Mouse (Mus musculus) stomach, embryonic 15.5 days (tissue): Measurements from ENCODE around the gene Kcnq5. TPM values are rescaled to one million over a fixed set of nuclear protein-coding genes. Genes with fewer than 3 reads are reported as not detected.
"Not testable (repeated sequence)": the region's sequence is repeated elsewhere in the genome, so short reads cannot be mapped to it uniquely, and the experiment has no call there.

ENCODE experiments used
- ATAC-seq: fragments of 200-750 bp; cut with Nextera tagmentation; 2 replicates; pipeline ENCODE4 v1.8.0; 2017; ENCODE audit warnings: low read depth, moderate number of reproducible peaks, moderate TSS enrichment; ENCODE audit not compliant: insufficient read depth, low FRiP score
- H3K27ac ChIP-seq: fragments of 300-500 bp; sonication (generic); 2 replicates; pipeline ENCODE4 v1.5.1; 2015; ENCODE audit warnings: mild to moderate bottlenecking, inconsistent platforms
- H3K27me3 ChIP-seq: fragments of 300-500 bp; sonication (generic); replicated peaks from 2 replicates; pipeline ENCODE4 v1.6.1; 2015; ENCODE audit warnings: inconsistent platforms
- H3K36me3 ChIP-seq: fragments of 300-500 bp; sonication (generic); 2 replicates; pipeline ENCODE4 v1.6.1; 2015; ENCODE audit warnings: inconsistent platforms
- H3K4me1 ChIP-seq: fragments of 300-500 bp; sonication (generic); 2 replicates; pipeline ENCODE4 v1.6.1; 2015; ENCODE audit warnings: inconsistent platforms
- H3K4me2 ChIP-seq: fragments of 300-500 bp; sonication (generic); 2 replicates; pipeline ENCODE4 v1.6.1; 2015; ENCODE audit warnings: mild to moderate bottlenecking, inconsistent platforms
- H3K4me3 ChIP-seq: fragments of 300-500 bp; sonication (generic); replicated peaks from 2 replicates; pipeline ENCODE4 v1.5.1; 2015; ENCODE audit warnings: inconsistent platforms
- H3K9ac ChIP-seq: fragments of 300-500 bp; sonication (generic); 2 replicates; pipeline ENCODE4 v1.6.1; 2015; ENCODE audit warnings: inconsistent platforms
- H3K9me3 ChIP-seq: fragments of 300-500 bp; sonication (generic); 2 replicates; pipeline ENCODE4 v1.6.1; 2016; ENCODE audit warnings: inconsistent platforms
- WGBS: fragments of 180-500 bp; shearing (Covaris S2); methylation state at CpG from one replicate; pipeline ENCODE4 v1.1.7; 2015; 5-methylcytosine and 5-hydroxymethylcytosine counted together
- polyA plus RNA-seq: library from polyadenylated mRNA; unstranded; fragments of >200 nt; fragmentation: Nextera tagmentation; extraction: Ambion mirVana; gene quantifications from 2 replicates; pipeline ENCODE4 v1.2.1, GENCODE M21; 2015

The Kcnq5 gene
- polyA plus RNA-seq, 1 experiment from 2014 or later: 2.3 TPM

- H3K4me1 ChIP-seq: no peaks in the 10 kb centered on the region
- no peak overlapping the region for H3K4me3 ChIP-seq
- no peak overlapping the region for H3K9ac ChIP-seq
- H3K27me3 ChIP-seq: no peaks in the 10 kb centered on the region
- no peak for ATAC-seq
- H3K27ac ChIP-seq: no peak overlapping the region
- H3K36me3 ChIP-seq: no peaks in the 10 kb centered on the region
- H3K4me2 ChIP-seq: no peak overlapping the region
- no peaks in the 10 kb centered on the region for H3K9me3 ChIP-seq
- WGBS: 93% methylated on average over 3 of the region's 3 CpGs
Observed at GRCm38 (mm10) chr1:21618712-21619111, 343.0 kb downstream of the Kcnq5 start.

- WGBS: 65% methylated on average over 4 of the region's 4 CpGs
- Histone ChIP-seq H3K36me3 (no peaks in the 10 kb centered on the region), H3K27me3 (no peaks in the 10 kb centered on the region), H3K4me3 (no peak overlapping the region), H3K9ac (no peak overlapping the region), H3K4me1 (no peaks in the 10 kb centered on the region), H3K27ac (no peak overlapping the region), H3K9me3 (no peaks in the 10 kb centered on the region), H3K4me2 (no peak overlapping the region)
- ATAC-seq: no peak
Observed at GRCm38 (mm10) chr1:21616666-21617065, 345.1 kb downstream of the Kcnq5 start.

- H3K27me3 ChIP-seq: no peaks in the 10 kb centered on the region
- no peaks in the 10 kb centered on the region for H3K4me1 ChIP-seq
- whole genome bisulfite sequencing: 27% methylated on average over 2 of the region's 2 CpGs
- H3K36me3 ChIP-seq: no peaks in the 10 kb centered on the region
- ATAC-seq: no peak
- H3K9ac ChIP-seq: no peak overlapping the region
- no peak overlapping the region for H3K27ac ChIP-seq
- H3K9me3 ChIP-seq: no peaks in the 10 kb centered on the region
- no peak overlapping the region for H3K4me3 ChIP-seq
- no peak overlapping the region for H3K4me2 ChIP-seq
Observed at GRCm38 (mm10) chr1:21613933-21614332, 347.8 kb downstream of the Kcnq5 start.

- Histone ChIP-seq H3K4me2 (no peak overlapping the region), H3K4me1 (no peaks in the 10 kb centered on the region), H3K9me3 (no peaks in the 10 kb centered on the region), H3K36me3 (no peaks in the 10 kb centered on the region), H3K27ac (no peak overlapping the region), H3K4me3 (no peak overlapping the region), H3K27me3 (no peaks in the 10 kb centered on the region), H3K9ac (no peak overlapping the region)
- no peak for ATAC-seq
- WGBS: 62% methylated on average over 4 of the region's 4 CpGs
Observed at GRCm38 (mm10) chr1:21604003-21604402, 357.7 kb downstream of the Kcnq5 start.

- no peak overlapping the region for H3K4me3 ChIP-seq
- H3K9ac ChIP-seq: no peak overlapping the region
- H3K4me2 ChIP-seq: no peak overlapping the region
- no peak for ATAC-seq
- no peaks in the 10 kb centered on the region for H3K4me1 ChIP-seq
- H3K27me3 ChIP-seq: no peaks in the 10 kb centered on the region
- no peaks in the 10 kb centered on the region for H3K36me3 ChIP-seq
- no peaks in the 10 kb centered on the region for H3K9me3 ChIP-seq
- no peak overlapping the region for H3K27ac ChIP-seq
Observed at GRCm38 (mm10) chr1:21602567-21602966, 359.2 kb downstream of the Kcnq5 start.

GRCm38 (mm10) chr1:21600606-21601005, 361.1 kb downstream of the Kcnq5 start:
- 81% methylated on average over 4 of the region's 4 CpGs for WGBS

GRCm38 (mm10) chr1:21593872-21594271, 367.9 kb downstream of the Kcnq5 start:
- H3K4me1 ChIP-seq: no peaks in the 10 kb centered on the region
- 34% methylated on average over 4 of the region's 4 CpGs for WGBS
- no peak overlapping the region for H3K4me3 ChIP-seq
- H3K9me3 ChIP-seq: no peaks in the 10 kb centered on the region
- H3K9ac ChIP-seq: no peak overlapping the region
- no peaks in the 10 kb centered on the region for H3K27me3 ChIP-seq
- no peaks in the 10 kb centered on the region for H3K36me3 ChIP-seq
- no peak overlapping the region for H3K4me2 ChIP-seq
- no peak for ATAC-seq
- H3K27ac ChIP-seq: no peak overlapping the region

More at GRCm38 (mm10) chr1:21600606-21601005, 361.1 kb downstream of the Kcnq5 start:
- Histone ChIP-seq H3K9ac (no peak overlapping the region), H3K27ac (no peak overlapping the region), H3K27me3 (no peaks in the 10 kb centered on the region), H3K36me3 (no peaks in the 10 kb centered on the region), H3K9me3 (no peaks in the 10 kb centered on the region), H3K4me1 (no peaks in the 10 kb centered on the region), H3K4me2 (no peak overlapping the region), H3K4me3 (no peak overlapping the region)
- no peak for ATAC-seq

- not testable (repeated sequence) for H3K27me3 ChIP-seq, H3K4me2 ChIP-seq, H3K9me3 ChIP-seq, H3K27ac ChIP-seq, H3K9ac ChIP-seq, H3K36me3 ChIP-seq, ATAC-seq, H3K4me3 ChIP-seq, H3K4me1 ChIP-seq
- WGBS: 77% methylated on average over 2 of the region's 2 CpGs
Observed at GRCm38 (mm10) chr1:21567397-21567796, 394.3 kb downstream of the Kcnq5 start.

- WGBS: 71% methylated on average over 6 of the region's 6 CpGs
- Histone ChIP-seq H3K36me3 (no peaks in the 10 kb centered on the region), H3K27me3 (no peaks in the 10 kb centered on the region), H3K9me3 (no peaks in the 10 kb centered on the region), H3K9ac (no peak overlapping the region), H3K4me1 (no peaks in the 10 kb centered on the region), H3K4me3 (no peak overlapping the region), H3K27ac (no peak overlapping the region), H3K4me2 (no peak overlapping the region)
- ATAC-seq: no peak
Observed at GRCm38 (mm10) chr1:21554630-21555029, 407.1 kb downstream of the Kcnq5 start.

GRCm38 (mm10) chr1:21552715-21553114, 409.0 kb downstream of the Kcnq5 start:
- no peak overlapping the region for H3K4me2 ChIP-seq
- H3K27me3 ChIP-seq: no peaks in the 10 kb centered on the region
- H3K4me3 ChIP-seq: no peak overlapping the region
- H3K4me1 ChIP-seq: no peaks in the 10 kb centered on the region
- no peaks in the 10 kb centered on the region for H3K9me3 ChIP-seq
- no peaks in the 10 kb centered on the region for H3K36me3 ChIP-seq
- ATAC-seq: no peak
- WGBS: 83% methylated on average over 2 of the region's 2 CpGs
- no peak overlapping the region for H3K9ac ChIP-seq
- no peak overlapping the region for H3K27ac ChIP-seq

GRCm38 (mm10) chr1:21543909-21544308, 417.8 kb downstream of the Kcnq5 start:
- Histone ChIP-seq H3K9ac (no peak overlapping the region), H3K27ac (no peak overlapping the region), H3K9me3 (no peaks in the 10 kb centered on the region), H3K4me2 (no peak overlapping the region), H3K27me3 (no peaks in the 10 kb centered on the region), H3K36me3 (no peaks in the 10 kb centered on the region), H3K4me3 (no peak overlapping the region), H3K4me1 (no peaks in the 10 kb centered on the region)
- ATAC-seq: no peak

- Histone ChIP-seq H3K4me1 (no peaks in the 10 kb centered on the region), H3K4me3 (no peak overlapping the region), H3K9me3 (no peaks in the 10 kb centered on the region), H3K4me2 (no peak overlapping the region), H3K36me3 (no peaks in the 10 kb centered on the region), H3K9ac (no peak overlapping the region), H3K27ac (no peak overlapping the region), H3K27me3 (no peaks in the 10 kb centered on the region)
- ATAC-seq: no peak
- WGBS: 72% methylated on average over 2 of the region's 2 CpGs
Observed at GRCm38 (mm10) chr1:21539486-21539885, 422.3 kb downstream of the Kcnq5 start.

GRCm38 (mm10) chr1:21530823-21531222, 430.9 kb downstream of the Kcnq5 start:
- no peaks in the 10 kb centered on the region for H3K36me3 ChIP-seq
- no peak overlapping the region for H3K4me3 ChIP-seq
- H3K9ac ChIP-seq: no peak overlapping the region
- no peak overlapping the region for H3K27ac ChIP-seq
- no peak overlapping the region for H3K4me2 ChIP-seq
- ATAC-seq: no peak
- 47% methylated on average over 1 of the region's 1 CpGs for WGBS
- no peaks in the 10 kb centered on the region for H3K27me3 ChIP-seq
- H3K4me1 ChIP-seq: no peaks in the 10 kb centered on the region
- H3K9me3 ChIP-seq: no peaks in the 10 kb centered on the region
